Mouse (Mus musculus) lung, adult 2 months (tissue): ENCODE data around the gene Plbd1.

Experiments
- CTCF ChIP-seq: fragments of 200-500 bp; IDR thresholded peaks from 2 replicates; pipeline ENCODE4 v1.5.1; 2011; ENCODE audit warnings: mild to moderate bottlenecking, low read length, control low read depth; ENCODE audit not compliant: insufficient read depth
- POLR2A ChIP-seq: fragments of 200-500 bp; IDR thresholded peaks from 2 replicates; pipeline ENCODE4 v1.6.1; 2011; ENCODE audit warnings: low read depth, mild to moderate bottlenecking, control low read depth, low read length, borderline replicate concordance; ENCODE audit errors: extremely low read depth

GRCm38 (mm10) chr6:136691314-136691713, 29.6 kb upstream of the Plbd1 start:
- TF ChIP-seq POLR2A (no peak), CTCF (peak; percentile 15; the same call in 1 of the 2 replicates)
